ENCODE assay signal across 7 mouse cellular contexts in genomic region chr19:21628440-21628839, GRCm38 (mm10). TPM values are rescaled to one million over a fixed set of nuclear protein-coding genes. Genes with fewer than 3 reads are reported as not detected.
DNase-seq lines count a peak whose midpoint lies in the region; ATAC-seq and TF ChIP-seq lines count a peak whose summit lies in the region.
"Not testable (repeated sequence)": the region's sequence is repeated elsewhere in the genome, so short reads cannot be mapped to it uniquely, and the experiment has no call there.

No protein-coding gene starts in this region.

- not testable (repeated sequence) for H3K4me3 ChIP-seq in embryonic facial prominence, embryonic 14.5 days (ENCODE audit: low read depth, low read length); intestine, embryonic 15.5 days (replicated peaks); intestine, postnatal 0 days (ENCODE audit: low read depth, low read length); lung, embryonic 14.5 days (ENCODE audit: low read depth, low read length); stomach, embryonic 14.5 days (ENCODE audit: low read depth, low read length); stomach, embryonic 16.5 days (replicated peaks; ENCODE audit: low read length)

- H3K36me3 ChIP-seq in embryonic facial prominence, embryonic 14.5 days (ENCODE audit: control insufficient read depth, insufficient read depth, low read length); intestine, embryonic 15.5 days; intestine, postnatal 0 days (ENCODE audit: control insufficient read depth, insufficient read depth); lung, embryonic 14.5 days (ENCODE audit: insufficient read depth); stomach, embryonic 14.5 days (ENCODE audit: control insufficient read depth, insufficient read depth, low read length); stomach, embryonic 16.5 days (ENCODE audit: control insufficient read depth, insufficient read depth, low read length): not testable (repeated sequence)

- not testable (repeated sequence) for H3K4me1 ChIP-seq in embryonic facial prominence, embryonic 14.5 days (ENCODE audit: control insufficient read depth, insufficient read depth, low read length); intestine, embryonic 15.5 days (replicated peaks); intestine, postnatal 0 days (replicated peaks; ENCODE audit: control insufficient read depth, insufficient read depth, low read length); lung, embryonic 14.5 days (ENCODE audit: insufficient read depth); stomach, embryonic 14.5 days (ENCODE audit: control insufficient read depth, insufficient read depth, low read length); stomach, embryonic 16.5 days (ENCODE audit: control insufficient read depth, insufficient read depth, low read length)

- H3K9ac ChIP-seq in embryonic facial prominence, embryonic 14.5 days (ENCODE audit: low read depth, low read length); intestine, embryonic 15.5 days; intestine, postnatal 0 days (ENCODE audit: low read depth, low read length); lung, embryonic 14.5 days; stomach, embryonic 14.5 days (replicated peaks; ENCODE audit: low read depth, low read length); stomach, embryonic 16.5 days (ENCODE audit: low read length): not testable (repeated sequence)

- ATAC-seq in embryonic facial prominence, embryonic 14.5 days (ENCODE audit: low read depth), result peak; percentile 77; the same call in 1 of the 2 replicates
- peak; percentile 76; the same call in 1 of the 2 replicates for ATAC-seq in intestine, embryonic 15.5 days
- ATAC-seq in intestine, postnatal 0 days, result peak; percentile 39; the same call in 1 of the 2 replicates
- peak; percentile 77; the same call in 1 of the 2 replicates for ATAC-seq in lung, embryonic 14.5 days (ENCODE audit: insufficient read depth)
- ATAC-seq in stomach, embryonic 14.5 days (ENCODE audit: insufficient number of reproducible peaks, insufficient read depth, low FRiP score, low read depth), result 0 out of 2 replicates have a peak, but pooled peaks have one; percentile 49
- 0 out of 2 replicates have a peak, but pooled peaks have one; percentile 21 for ATAC-seq in stomach, embryonic 16.5 days (ENCODE audit: insufficient read depth, low FRiP score)

- DNase-seq in embryonic facial prominence, embryonic 14.5 days (ENCODE audit: low spot score); lung, embryonic 14.5 days: not testable (repeated sequence)
- DNase-seq in heart, adult 11 months, result peak; percentile 41

- H3K9me3 ChIP-seq in embryonic facial prominence, embryonic 14.5 days (ENCODE audit: control insufficient read depth, low read length); intestine, embryonic 15.5 days; intestine, postnatal 0 days (ENCODE audit: control insufficient read depth); lung, embryonic 14.5 days (ENCODE audit: low read depth, low read length); stomach, embryonic 14.5 days (ENCODE audit: control insufficient read depth, low read depth, low read length); stomach, embryonic 16.5 days (replicated peaks; ENCODE audit: control insufficient read depth, low read length): not testable (repeated sequence)

- H3K27ac ChIP-seq in embryonic facial prominence, embryonic 14.5 days (replicated peaks; ENCODE audit: low read depth, low read length); intestine, embryonic 15.5 days; intestine, postnatal 0 days (ENCODE audit: low read depth, low read length); lung, embryonic 14.5 days (ENCODE audit: low read depth); stomach, embryonic 14.5 days (ENCODE audit: low read length); stomach, embryonic 16.5 days (ENCODE audit: low read length): not testable (repeated sequence)

- H3K4me2 ChIP-seq in embryonic facial prominence, embryonic 14.5 days (ENCODE audit: low read depth, low read length); intestine, embryonic 15.5 days (replicated peaks); lung, embryonic 14.5 days; stomach, embryonic 14.5 days (replicated peaks; ENCODE audit: low read depth, low read length); stomach, embryonic 16.5 days (ENCODE audit: low read depth, low read length): not testable (repeated sequence)
- H3K4me2 ChIP-seq in intestine, postnatal 0 days (replicated peaks; ENCODE audit: low read depth), result 0 out of 2 replicates have a peak overlapping the region, but pooled peaks have one; percentile 32

- not testable (repeated sequence) for H3K27me3 ChIP-seq in embryonic facial prominence, embryonic 14.5 days (replicated peaks; ENCODE audit: control insufficient read depth, insufficient read depth, low read length); intestine, embryonic 15.5 days (replicated peaks); intestine, postnatal 0 days (replicated peaks; ENCODE audit: control insufficient read depth, insufficient read depth, low read length); lung, embryonic 14.5 days (ENCODE audit: insufficient read depth, low read length); stomach, embryonic 14.5 days (ENCODE audit: control insufficient read depth, insufficient read depth, low read length); stomach, embryonic 16.5 days (ENCODE audit: control insufficient read depth, insufficient read depth, low read length)

- 59% methylated on average over 5 of the region's 11 CpGs for WGBS in embryonic facial prominence, embryonic 14.5 days
- WGBS in intestine, embryonic 15.5 days, result 36% methylated on average over 11 of the region's 11 CpGs
- 33% methylated on average over 10 of the region's 11 CpGs for WGBS in intestine, postnatal 0 days
- WGBS in lung, embryonic 14.5 days, result 40% methylated on average over 10 of the region's 11 CpGs
- 64% methylated on average over 8 of the region's 11 CpGs for WGBS in stomach, embryonic 14.5 days
- WGBS in stomach, embryonic 16.5 days, result 41% methylated on average over 10 of the region's 11 CpGs

- not testable (repeated sequence) for TF ChIP-seq CTCF in intestine, postnatal 0 days (IDR thresholded peaks at IDR 0.05; ENCODE audit: low read depth); lung, embryonic 14.5 days (IDR thresholded peaks at IDR 0.05; ENCODE audit: low read depth)

RNA-seq across cellular contexts. Expression of gene 1110059E24Rik, which starts 24.3 kb away (rescaled TPM):
- 49.9 and 55.4 TPM in 2 replicates for polyA plus RNA-seq in embryonic facial prominence, embryonic 14.5 days (2014; fragmentation: Nextera tagmentation; extraction: Ambion mirVana)
- polyA plus RNA-seq in intestine, embryonic 15.5 days (2015; fragmentation: Nextera tagmentation; extraction: Ambion mirVana), result 62.9 and 63.8 TPM in 2 replicates
- polyA plus RNA-seq in intestine, postnatal 0 days (2015; fragmentation: Nextera tagmentation; extraction: Ambion mirVana), result 45.9 and 46.5 TPM in 2 replicates
- 64.8 and 74.4 TPM in 2 replicates for polyA plus RNA-seq in lung, embryonic 14.5 days (2014; fragmentation: Nextera tagmentation; extraction: Ambion mirVana)
- polyA plus RNA-seq in stomach, embryonic 14.5 days (2014; fragmentation: Nextera tagmentation; extraction: Ambion mirVana), result 58.0 and 58.2 TPM in 2 replicates
- 46.3 and 53.9 TPM in 2 replicates for polyA plus RNA-seq in stomach, embryonic 16.5 days (2015; fragmentation: Nextera tagmentation; extraction: Ambion mirVana)

RNA-seq across cellular contexts. Expression of gene Abhd17b, which starts 24.5 kb away (rescaled TPM):
- polyA plus RNA-seq in embryonic facial prominence, embryonic 14.5 days (2014; fragmentation: Nextera tagmentation; extraction: Ambion mirVana), result 39.3 and 39.8 TPM in 2 replicates
- polyA plus RNA-seq in intestine, embryonic 15.5 days (2015; fragmentation: Nextera tagmentation; extraction: Ambion mirVana), result 26.3 and 26.5 TPM in 2 replicates
- polyA plus RNA-seq in intestine, postnatal 0 days (2015; fragmentation: Nextera tagmentation; extraction: Ambion mirVana), result 26.0 and 29.1 TPM in 2 replicates
- 36.0 and 38.3 TPM in 2 replicates for polyA plus RNA-seq in lung, embryonic 14.5 days (2014; fragmentation: Nextera tagmentation; extraction: Ambion mirVana)
- 26.5 and 31.3 TPM in 2 replicates for polyA plus RNA-seq in stomach, embryonic 14.5 days (2014; fragmentation: Nextera tagmentation; extraction: Ambion mirVana)
- 11.6 and 14.0 TPM in 2 replicates for polyA plus RNA-seq in stomach, embryonic 16.5 days (2015; fragmentation: Nextera tagmentation; extraction: Ambion mirVana)

Comparison
In these comparisons a context has a peak if more than half of its experiments do, and no peak if none do; other contexts are left out.
1. ATAC-seq: peak in every context shown above with its lines; median percentile 77 in embryonic facial prominence, embryonic 14.5 days; 77 in lung, embryonic 14.5 days; 76 in intestine, embryonic 15.5 days; 49 in stomach, embryonic 14.5 days; 39 in intestine, postnatal 0 days; 21 in stomach, embryonic 16.5 days.